ENCODE assay signal across 8 mouse cellular contexts in genomic region chr4:116703804-116704203, GRCm38 (mm10). TPM values are rescaled to one million over a fixed set of nuclear protein-coding genes. Genes with fewer than 3 reads are reported as not detected.
A peak's percentile ranks its signal among the peaks of the same experiment; 100 is the strongest.
DNase-seq lines count a peak whose midpoint lies in the region; ATAC-seq and TF ChIP-seq lines count a peak whose summit lies in the region.

No protein-coding gene starts in this region.

- 48% methylated on average over 6 of the region's 6 CpGs for WGBS in midbrain, embryonic 10.5 days
- WGBS in midbrain, embryonic 15.5 days, result 39% methylated on average over 6 of the region's 6 CpGs
- 40% methylated on average over 6 of the region's 6 CpGs for WGBS in heart, embryonic 10.5 days
- WGBS in liver, adult 2 months, result 29% methylated on average over 6 of the region's 6 CpGs

- H3K4me1 ChIP-seq in midbrain, embryonic 10.5 days, result peaks cover 8% of the 10 kb centered on the region
- H3K4me1 ChIP-seq in midbrain, embryonic 15.5 days, result peaks cover 8% of the 10 kb centered on the region
- H3K4me1 ChIP-seq in heart, embryonic 10.5 days, result peaks cover 7% of the 10 kb centered on the region
- H3K4me1 ChIP-seq in liver, adult 2 months (ENCODE audit: control insufficient read depth, insufficient read depth, low read length), result peaks cover 3% of the 10 kb centered on the region; the same call in 1 of the 2 replicates

- peaks cover 62% of the 10 kb centered on the region for H3K36me3 ChIP-seq in midbrain, embryonic 10.5 days
- no peaks in the 10 kb centered on the region for H3K36me3 ChIP-seq in midbrain, embryonic 15.5 days (replicated peaks)
- peaks cover 40% of the 10 kb centered on the region for H3K36me3 ChIP-seq in heart, embryonic 10.5 days
- H3K36me3 ChIP-seq in liver, adult 2 months (ENCODE audit: control insufficient read depth, insufficient read depth, low read length), result peaks cover 26% of the 10 kb centered on the region

- no peaks in the 10 kb centered on the region for H3K79me2 ChIP-seq in liver, adult 2 months (ENCODE audit: control insufficient read depth, insufficient read depth, low read length)

- peak; percentile 76 for TF ChIP-seq CTCF in liver, adult 2 months (IDR thresholded peaks at IDR 0.05; ENCODE audit: low read depth, low read length)

- H3K27me3 ChIP-seq in midbrain, embryonic 10.5 days (ENCODE audit: low read depth, poor library complexity, severe bottlenecking), result no peaks in the 10 kb centered on the region
- no peaks in the 10 kb centered on the region for H3K27me3 ChIP-seq in midbrain, embryonic 15.5 days (replicated peaks)
- H3K27me3 ChIP-seq in heart, embryonic 10.5 days (ENCODE audit: insufficient read depth, poor library complexity, severe bottlenecking), result no peaks in the 10 kb centered on the region
- H3K27me3 ChIP-seq in liver, adult 2 months (ENCODE audit: control insufficient read depth, insufficient read depth, low read length), result no peaks in the 10 kb centered on the region

- no peak for ATAC-seq in midbrain, embryonic 15.5 days (replicated peaks)

- TF ChIP-seq POLR2A in liver, adult 2 months (IDR thresholded peaks at IDR 0.05; ENCODE audit: extremely low read depth, insufficient read depth, low read length), result no peak

- H3K9me3 ChIP-seq in midbrain, embryonic 10.5 days (replicated peaks), result no peaks in the 10 kb centered on the region
- no peaks in the 10 kb centered on the region for H3K9me3 ChIP-seq in midbrain, embryonic 15.5 days
- no peaks in the 10 kb centered on the region for H3K9me3 ChIP-seq in heart, embryonic 10.5 days

- no peak overlapping the region for H3K4me2 ChIP-seq in midbrain, embryonic 15.5 days

- H3K4me3 ChIP-seq in midbrain, embryonic 10.5 days, result no peak overlapping the region
- no peak overlapping the region for H3K4me3 ChIP-seq in midbrain, embryonic 15.5 days
- no peak overlapping the region for H3K4me3 ChIP-seq in heart, embryonic 10.5 days
- H3K4me3 ChIP-seq in liver, adult 2 months (ENCODE audit: insufficient read depth, low read depth, low read length), result no peak overlapping the region

- peak; percentile 78 for DNase-seq in midbrain, embryonic 10.5 days (ENCODE audit: low spot score)
- peak; percentile 92 for DNase-seq in ZHBTc4 (ENCODE audit: low read depth, low spot score)
- DNase-seq in cerebellum, postnatal 4 days (ENCODE audit: low spot score in 2 of 2), result peak; percentile 59 to 75
- peak; percentile 81 for DNase-seq in heart, embryonic 10.5 days (ENCODE audit: low spot score)
- peak; percentile 68 for DNase-seq in liver, adult 2 months (ENCODE audit: extremely low read depth, low read depth, low spot score)
- DNase-seq in right cerebral cortex, postnatal 10 days (ENCODE audit: low spot score in 2 of 2), result peak; percentile 63 to 64
- DNase-seq in urinary bladder, postnatal 25 days (ENCODE audit: low spot score), result peak; percentile 81

- H3K9ac ChIP-seq in midbrain, embryonic 15.5 days, result no peak overlapping the region
- H3K9ac ChIP-seq in liver, adult 2 months (ENCODE audit: low read depth, low read length), result no peak overlapping the region

- H3K27ac ChIP-seq in midbrain, embryonic 10.5 days (replicated peaks), result no peak overlapping the region
- H3K27ac ChIP-seq in midbrain, embryonic 15.5 days, result no peak overlapping the region
- H3K27ac ChIP-seq in heart, embryonic 10.5 days, result no peak overlapping the region
- no peak overlapping the region for H3K27ac ChIP-seq in liver, adult 2 months (replicated peaks; ENCODE audit: insufficient read depth, low read depth, low read length)

RNA-seq across cellular contexts. Expression of gene Mmachc, which starts 4.4 kb away (rescaled TPM):
- polyA plus RNA-seq in midbrain, embryonic 10.5 days (2016; fragmentation: Nextera tagmentation; extraction: Ambion mirVana), result 42.0 and 47.1 TPM in 2 replicates
- polyA plus RNA-seq in midbrain, embryonic 15.5 days (2015; fragmentation: Nextera tagmentation; extraction: Ambion mirVana), result 22.2 and 22.6 TPM in 2 replicates
- 33.6 and 37.0 TPM in 2 replicates for polyA plus RNA-seq in heart, embryonic 10.5 days (2016; fragmentation: Nextera tagmentation; extraction: Ambion mirVana)
- total RNA-seq in liver, adult 2 months (2014; rRNA removed), result 10.3 and 11.3 TPM in 2 replicates
- 15.7 and 17.3 TPM in 2 replicates for polyA plus RNA-seq in liver, adult 2 months (2012; rRNA removed)

RNA-seq across cellular contexts. Expression of gene Ccdc163, which starts 4.5 kb away (rescaled TPM):
- polyA plus RNA-seq in midbrain, embryonic 10.5 days (2016; fragmentation: Nextera tagmentation; extraction: Ambion mirVana), result 34.8 TPM in 2 replicates
- polyA plus RNA-seq in midbrain, embryonic 15.5 days (2015; fragmentation: Nextera tagmentation; extraction: Ambion mirVana), result 11.3 and 11.5 TPM in 2 replicates
- polyA plus RNA-seq in heart, embryonic 10.5 days (2016; fragmentation: Nextera tagmentation; extraction: Ambion mirVana), result 21.2 and 23.2 TPM in 2 replicates
- 2.7 and 4.2 TPM in 2 replicates for total RNA-seq in liver, adult 2 months (2014; rRNA removed)
- polyA plus RNA-seq in liver, adult 2 months (2012; rRNA removed), result 9.3 and 13.1 TPM in 2 replicates

RNA-seq across cellular contexts. Expression of gene Tesk2, which starts 16.9 kb away (rescaled TPM):
- 6.6 and 6.7 TPM in 2 replicates for polyA plus RNA-seq in midbrain, embryonic 10.5 days (2016; fragmentation: Nextera tagmentation; extraction: Ambion mirVana)
- polyA plus RNA-seq in midbrain, embryonic 15.5 days (2015; fragmentation: Nextera tagmentation; extraction: Ambion mirVana), result 2.6 and 2.9 TPM in 2 replicates
- polyA plus RNA-seq in heart, embryonic 10.5 days (2016; fragmentation: Nextera tagmentation; extraction: Ambion mirVana), result 3.2 and 5.1 TPM in 2 replicates
- total RNA-seq in liver, adult 2 months (2014; rRNA removed), result 11.5 and 13.6 TPM in 2 replicates
- 7.2 and 7.8 TPM in 2 replicates for polyA plus RNA-seq in liver, adult 2 months (2012; rRNA removed)

RNA-seq across cellular contexts. Expression of gene Prdx1, which starts 18.5 kb away (rescaled TPM):
- polyA plus RNA-seq in midbrain, embryonic 10.5 days (2016; fragmentation: Nextera tagmentation; extraction: Ambion mirVana), result 1,189 and 1,392 TPM in 2 replicates
- 370 and 378 TPM in 2 replicates for polyA plus RNA-seq in midbrain, embryonic 15.5 days (2015; fragmentation: Nextera tagmentation; extraction: Ambion mirVana)
- polyA plus RNA-seq in heart, embryonic 10.5 days (2016; fragmentation: Nextera tagmentation; extraction: Ambion mirVana), result 1,191 and 1,224 TPM in 2 replicates
- 868 and 925 TPM in 2 replicates for total RNA-seq in liver, adult 2 months (2014; rRNA removed)
- polyA plus RNA-seq in liver, adult 2 months (2012; rRNA removed), result 376 and 421 TPM in 2 replicates

RNA-seq across cellular contexts. Expression of gene Akr1a1, which starts 52.3 kb away (rescaled TPM):
- polyA plus RNA-seq in midbrain, embryonic 10.5 days (2016; fragmentation: Nextera tagmentation; extraction: Ambion mirVana), result 529 and 547 TPM in 2 replicates
- polyA plus RNA-seq in midbrain, embryonic 15.5 days (2015; fragmentation: Nextera tagmentation; extraction: Ambion mirVana), result 675 and 714 TPM in 2 replicates
- polyA plus RNA-seq in heart, embryonic 10.5 days (2016; fragmentation: Nextera tagmentation; extraction: Ambion mirVana), result 664 and 694 TPM in 2 replicates
- 337 and 363 TPM in 2 replicates for total RNA-seq in liver, adult 2 months (2014; rRNA removed)
- 517 and 533 TPM in 2 replicates for polyA plus RNA-seq in liver, adult 2 months (2012; rRNA removed)
